Mouse (Mus musculus) megakaryocyte progenitor cell, adult 5-6 weeks (primary cell): ENCODE data around the gene Yif1b. TPM values are rescaled to one million over a fixed set of nuclear protein-coding genes. Genes with fewer than 3 reads are reported as not detected.
"Not testable (repeated sequence)": the region's sequence is repeated elsewhere in the genome, so short reads cannot be mapped to it uniquely, and the experiment has no call there.

Experiments used
- ATAC-seq: replicated peaks from 2 replicates; pipeline ENCODE4 v1.8.0; 2016; ENCODE audit warnings: mild to moderate bottlenecking, moderate TSS enrichment, inconsistent platforms; ENCODE audit not compliant: poor library complexity
- total RNA-seq, 2 experiments: library from RNA; stranded (forward) in 1 of 2; stranded (reverse) in 1 of 2; fragments of 157-497, 149-512 nt in 1 of 2; fragments of 200-1000 nt in 1 of 2; gene quantifications; 2 replicates each; pipeline versions ENCODE4 v1.2.3 to v1.2.4; 2015 to 2017

Yif1b gene
- total RNA-seq, 2 experiments from 2014 or later = 34.1 to 75.8 TPM

DNA sequence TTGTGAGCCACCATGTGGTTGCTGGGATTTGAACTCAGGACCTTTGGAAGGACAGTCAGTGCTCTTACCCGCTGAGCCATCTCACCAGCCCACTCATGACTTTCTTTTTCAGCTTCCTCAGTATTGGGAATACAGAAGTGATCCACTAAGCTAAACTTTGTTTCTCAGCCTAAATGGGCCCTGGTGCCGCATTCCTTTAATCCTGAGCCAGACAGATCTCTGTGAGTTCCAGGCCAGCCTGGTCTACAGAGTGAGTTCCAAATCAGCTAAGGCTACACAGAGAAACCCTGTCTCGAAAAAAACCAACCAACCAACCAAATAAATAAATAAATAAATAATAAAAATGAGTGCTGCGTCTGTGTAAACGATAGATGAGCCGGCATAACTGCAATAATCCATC is 533 bp upstream of the Yif1b start:
- ATAC-seq = not testable (repeated sequence)

DNA sequence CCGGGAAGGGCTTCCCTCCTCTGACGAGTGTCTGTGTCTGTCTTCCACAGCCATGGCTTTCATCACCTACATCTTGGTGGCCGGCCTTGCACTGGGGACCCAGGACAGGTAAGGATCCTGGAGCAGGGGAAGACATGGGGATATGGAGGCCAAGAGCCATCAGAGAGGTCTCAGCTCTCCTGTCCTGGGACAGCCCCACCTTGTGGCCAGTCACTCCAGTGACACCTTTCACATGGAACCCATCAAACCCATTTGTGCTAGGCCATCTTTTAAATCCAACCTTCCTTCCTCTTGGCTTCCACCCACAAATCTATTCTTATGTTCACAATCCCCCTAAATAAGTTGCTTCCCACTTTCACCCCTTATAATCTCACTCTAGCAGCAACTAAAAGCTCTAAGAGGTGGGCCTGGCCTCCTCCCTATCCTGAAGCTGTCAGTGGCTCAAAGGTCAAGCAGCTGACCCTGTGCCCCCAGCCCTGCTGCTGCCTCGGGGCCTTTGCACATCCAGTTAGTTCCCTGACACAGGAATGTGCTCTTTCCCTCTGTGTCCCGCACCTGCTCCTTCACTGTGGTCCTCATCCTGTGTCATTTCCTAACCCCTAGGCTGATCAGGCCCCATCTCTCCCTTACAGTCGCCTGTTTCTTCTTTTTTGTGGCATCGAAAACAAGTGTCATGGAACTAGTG is 6.7 kb downstream of the Yif1b start:
- ATAC-seq = peak; percentile 65

DNA sequence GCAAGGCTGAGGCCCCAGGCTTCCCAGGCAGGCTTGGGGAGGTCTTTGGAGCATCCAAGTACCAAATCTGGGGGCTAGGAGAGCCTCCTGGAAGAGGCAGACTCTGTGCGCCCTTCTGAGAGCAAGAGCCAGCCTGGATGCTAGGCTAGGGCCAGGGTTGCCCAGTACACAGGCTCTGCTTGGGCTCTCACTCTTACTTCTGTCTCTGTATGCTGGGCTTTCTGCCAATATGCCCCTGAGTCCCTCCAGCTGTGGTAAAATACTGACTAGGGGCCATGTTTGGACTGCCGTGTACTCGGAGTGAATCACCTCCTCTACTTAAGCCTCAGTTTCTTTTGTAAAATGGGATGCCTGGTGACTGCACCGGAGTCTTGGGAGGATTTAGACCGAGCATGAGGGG is 7.9 kb downstream of the Yif1b start:
- ATAC-seq = no peak

DNA sequence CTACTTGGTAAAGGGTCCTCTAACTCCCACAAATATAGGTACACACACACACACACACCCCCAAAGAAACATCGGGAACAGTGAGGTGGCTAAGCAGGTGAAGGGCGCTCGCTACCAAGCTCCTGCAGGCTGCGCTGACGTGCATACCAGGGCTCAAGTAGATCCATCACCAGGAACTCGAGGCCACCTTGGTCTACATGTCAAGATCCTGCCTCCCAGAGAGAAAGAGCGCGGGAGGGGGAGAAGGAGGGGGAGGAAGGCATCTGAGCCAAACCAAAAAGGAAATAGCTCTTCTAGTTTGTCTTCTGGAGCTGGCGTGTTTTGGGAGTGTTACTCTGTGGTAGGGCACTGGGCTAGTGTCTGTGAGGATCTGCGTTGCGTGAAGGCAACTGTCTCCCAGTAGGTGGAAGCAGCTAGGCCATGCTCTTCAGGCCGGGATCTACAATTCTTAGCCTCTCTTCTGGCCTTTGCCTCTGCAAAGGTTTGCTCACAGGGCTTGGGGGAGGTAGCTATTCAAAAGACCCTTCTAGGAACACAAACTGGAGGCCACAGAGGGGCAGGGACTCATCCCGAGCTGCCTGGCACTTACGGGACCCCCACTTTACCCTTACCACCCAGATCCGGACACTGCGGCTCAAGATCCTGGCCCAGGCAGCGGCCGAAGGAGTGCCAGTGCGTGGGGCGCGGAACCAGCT is 8.6 kb downstream of the Yif1b start:
- no peak for ATAC-seq

DNA sequence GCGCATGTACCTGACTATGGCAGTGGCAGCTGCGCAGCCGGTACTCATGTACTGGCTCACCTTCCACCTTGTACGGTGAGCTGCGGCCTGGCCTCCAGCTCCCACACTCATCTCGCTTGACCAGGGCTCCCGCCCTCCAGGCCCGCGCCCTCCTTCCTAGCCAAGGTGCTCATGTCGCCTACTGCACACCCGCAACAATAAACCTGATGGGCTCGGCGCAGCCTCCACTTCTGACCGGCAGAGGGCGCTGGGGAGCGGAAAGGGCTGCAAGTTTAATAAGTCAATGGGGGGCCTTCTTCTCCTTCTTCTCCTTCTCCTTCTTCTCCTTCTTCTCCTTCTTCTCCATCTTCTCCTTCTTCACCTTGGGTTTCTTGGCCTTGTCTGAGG is 9.2 kb downstream of the Yif1b start:
- peak; percentile 76 for ATAC-seq

DNA sequence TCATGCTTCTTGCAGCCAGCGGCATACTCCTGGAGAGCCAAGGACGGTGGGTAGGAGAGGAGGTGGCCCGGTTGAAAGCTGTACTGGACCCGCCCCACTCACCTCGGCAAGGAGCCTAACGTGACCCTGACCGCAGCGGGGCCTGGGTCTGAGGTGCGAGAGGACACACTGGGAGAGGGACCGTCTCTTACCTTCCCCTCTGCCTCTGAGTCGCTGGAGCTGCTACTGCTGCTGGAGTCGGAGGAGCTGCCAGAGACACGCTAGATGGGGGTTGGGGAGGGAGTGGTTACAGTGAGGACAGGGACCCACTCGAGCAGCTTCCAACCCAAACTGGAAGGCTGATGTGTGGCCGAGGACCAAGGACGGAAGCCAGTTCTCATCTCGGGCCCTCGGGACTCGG is 9.6 kb downstream of the Yif1b start:
- ATAC-seq = 0 out of 2 replicates have a peak, but pooled peaks have one; percentile 7

DNA sequence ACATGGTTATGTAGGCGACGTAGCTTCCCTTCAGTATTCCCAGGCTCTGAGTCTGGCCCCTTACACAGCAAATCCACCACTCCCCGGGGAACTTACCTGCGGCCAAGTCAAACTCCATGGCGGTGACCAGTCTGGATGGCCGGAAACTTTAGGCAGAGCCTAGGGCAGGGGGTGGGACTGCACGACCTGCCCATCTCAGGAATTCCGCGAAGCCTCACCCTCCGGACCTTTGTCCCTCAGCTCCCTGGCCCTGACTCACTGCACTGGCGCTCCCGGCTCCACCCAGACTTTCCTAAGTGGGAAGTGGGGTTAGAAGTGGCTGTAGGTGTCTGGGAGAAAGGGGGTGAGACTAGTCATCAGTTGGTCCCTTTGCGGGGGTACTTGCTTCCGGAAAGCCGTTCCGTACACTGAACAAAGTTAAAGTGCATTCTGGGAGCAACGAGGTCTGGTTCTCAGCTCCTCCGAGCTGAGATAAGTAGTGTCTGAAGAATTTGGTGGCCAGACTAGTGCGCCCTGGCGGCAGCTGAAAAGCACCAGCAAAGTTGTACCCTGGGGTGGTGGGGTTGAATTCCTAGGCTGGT is 10.2 kb downstream of the Yif1b start, which contains the start of gene 2200002D01Rik:
TSS of gene 2200002D01Rik (minus strand) at position 206 of the 581 bp plus-strand sequence.
- ATAC-seq = 0 out of 2 replicates have a peak, but pooled peaks have one; percentile 30

DNA sequence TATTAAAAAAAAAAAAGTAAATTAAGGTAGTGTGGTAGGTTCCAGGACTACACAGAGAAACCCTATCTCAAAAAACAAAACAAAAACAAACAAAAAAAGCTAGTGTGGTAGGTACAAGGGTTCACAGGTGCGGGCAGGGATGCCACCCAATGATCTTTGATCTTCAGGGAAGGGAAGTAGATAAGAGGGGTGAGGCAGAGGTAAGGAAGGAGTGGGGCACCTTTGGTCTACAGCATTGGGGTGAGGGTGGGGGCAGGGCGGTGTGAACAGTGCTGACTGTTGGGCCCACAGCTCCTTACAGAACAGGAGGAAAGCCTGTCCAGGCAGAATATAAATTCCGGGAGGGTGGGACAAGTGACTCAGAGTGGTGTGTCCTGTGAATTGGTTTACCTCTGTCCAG is 13.0 kb downstream of the Yif1b start:
- ATAC-seq = no peak

DNA sequence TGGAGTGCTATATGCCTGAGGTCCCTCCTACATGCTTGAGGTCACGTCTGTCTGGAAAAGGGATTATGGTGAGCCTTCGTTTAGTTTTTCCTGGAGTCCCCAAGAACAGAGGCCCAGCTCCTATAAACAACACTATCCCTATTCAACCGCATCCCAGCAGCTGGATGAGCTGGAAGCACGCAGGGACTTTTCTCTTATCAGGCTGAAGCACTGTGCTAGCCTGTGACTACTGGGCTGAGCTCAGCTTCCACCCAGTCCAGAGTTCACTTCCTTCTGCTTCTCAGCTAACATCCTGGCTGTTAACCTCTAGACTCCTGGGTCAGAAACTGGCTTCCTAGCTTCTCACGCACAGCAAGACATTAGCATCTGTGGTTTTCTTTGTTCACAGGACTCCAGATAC is 15.7 kb downstream of the Yif1b start:
- ATAC-seq = peak; percentile 49; the same call in 1 of the 2 replicates

DNA sequence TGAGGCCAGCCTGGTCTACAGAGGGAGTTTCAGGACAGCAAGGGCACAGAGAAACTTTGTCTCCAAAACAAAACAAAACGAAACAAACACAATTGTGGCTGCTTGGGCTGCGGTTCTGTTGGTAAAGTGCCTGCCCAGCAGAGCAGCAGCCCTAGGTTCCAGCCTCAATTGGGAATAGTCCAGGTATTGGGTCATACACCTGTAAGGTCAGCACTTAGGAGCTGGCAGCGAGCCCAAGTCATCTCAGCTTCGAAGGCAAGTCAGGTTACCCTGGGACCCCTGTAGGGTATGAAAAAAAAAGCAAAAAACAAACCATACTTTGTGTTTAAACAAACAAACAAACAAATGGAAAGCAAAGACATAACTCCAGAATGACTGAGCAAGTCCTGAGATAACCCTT is 17.7 kb downstream of the Yif1b start:
- ATAC-seq = no peak

DNA sequence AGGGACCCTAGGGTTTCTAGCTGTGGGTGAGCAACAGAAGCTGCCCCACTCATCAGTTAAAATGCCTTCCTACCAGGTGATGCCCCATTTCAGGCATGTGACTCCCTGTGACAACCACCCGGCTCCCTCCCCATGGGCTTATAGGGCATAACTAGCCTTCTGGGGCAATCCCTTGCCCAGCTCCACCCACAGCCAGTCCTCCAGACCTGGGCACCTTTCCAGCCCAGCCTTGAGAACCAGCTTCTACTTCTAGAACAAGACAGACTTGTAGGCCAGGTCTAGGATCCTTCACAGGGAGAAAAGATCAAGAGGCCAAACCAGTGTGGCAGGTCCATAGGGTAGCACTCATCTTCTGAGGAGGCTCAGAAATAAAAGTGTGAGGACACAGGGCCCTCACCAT is 19.2 kb downstream of the Yif1b start:
- ATAC-seq = no peak

DNA sequence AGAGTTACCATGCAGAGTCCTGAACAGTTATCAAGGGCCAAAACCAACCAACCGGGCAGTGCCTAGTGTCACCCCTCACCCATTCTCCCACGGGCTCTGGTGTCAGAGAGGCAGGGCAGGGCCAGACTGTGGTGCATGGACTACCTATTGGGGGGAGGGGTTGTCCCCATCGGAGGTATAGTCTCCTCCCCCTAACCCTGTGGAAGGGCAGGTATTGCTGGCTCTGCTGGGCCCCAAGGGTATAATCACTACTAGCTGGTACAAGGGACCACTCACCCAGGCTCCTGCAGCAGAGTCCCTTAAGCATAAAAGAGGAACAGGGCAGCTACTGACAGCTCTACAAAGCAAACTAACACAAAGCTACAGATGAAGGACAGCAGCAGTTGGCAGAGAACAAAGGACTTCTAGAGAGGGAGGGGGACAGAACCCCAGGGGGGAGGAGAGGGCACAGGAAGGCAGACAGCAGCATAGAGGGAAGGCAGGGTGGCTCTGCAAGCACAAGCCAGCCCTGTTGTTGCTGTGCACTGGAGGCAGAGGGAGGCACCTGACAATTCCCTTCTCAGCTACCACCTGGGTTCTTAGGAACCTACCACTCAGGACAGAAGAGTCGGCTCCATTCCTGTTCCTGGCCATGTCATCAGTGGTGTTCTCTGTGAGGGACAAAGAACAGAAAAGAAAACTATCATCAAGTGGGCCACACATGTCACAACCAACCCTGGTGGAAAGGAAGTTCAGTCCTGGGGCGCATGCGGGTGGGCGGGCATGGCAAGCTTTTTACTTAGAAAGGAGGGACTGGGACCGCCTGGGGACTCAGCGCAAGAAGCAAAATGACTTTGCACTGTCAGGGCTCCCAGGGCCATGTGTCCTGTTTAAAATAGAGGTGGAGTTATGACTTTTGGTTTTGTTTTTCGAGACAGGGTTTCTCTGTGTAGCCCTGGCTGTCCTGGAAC is 21.9 kb downstream of the Yif1b start:
- ATAC-seq = no peak

DNA sequence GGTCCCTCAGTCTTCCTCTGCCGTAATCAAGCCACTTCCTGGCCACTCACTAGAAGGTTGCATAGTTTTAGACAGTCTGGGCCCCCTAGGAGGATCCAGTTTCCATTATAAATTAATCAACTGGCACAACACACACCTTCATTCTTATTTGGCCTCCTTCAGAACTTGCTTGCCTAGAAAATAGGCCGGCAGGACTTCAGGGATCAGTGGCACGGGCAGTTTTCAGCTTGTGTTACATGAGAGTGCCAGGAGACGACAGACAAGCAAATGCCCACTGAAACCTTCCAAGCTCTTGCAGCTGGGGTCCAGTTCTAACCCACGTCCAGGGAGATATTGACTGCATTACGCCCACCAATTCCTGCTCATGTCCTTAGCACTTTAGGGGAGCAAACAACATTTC is 24.0 kb downstream of the Yif1b start:
- 0 out of 2 replicates have a peak, but pooled peaks have one; percentile 14 for ATAC-seq

DNA sequence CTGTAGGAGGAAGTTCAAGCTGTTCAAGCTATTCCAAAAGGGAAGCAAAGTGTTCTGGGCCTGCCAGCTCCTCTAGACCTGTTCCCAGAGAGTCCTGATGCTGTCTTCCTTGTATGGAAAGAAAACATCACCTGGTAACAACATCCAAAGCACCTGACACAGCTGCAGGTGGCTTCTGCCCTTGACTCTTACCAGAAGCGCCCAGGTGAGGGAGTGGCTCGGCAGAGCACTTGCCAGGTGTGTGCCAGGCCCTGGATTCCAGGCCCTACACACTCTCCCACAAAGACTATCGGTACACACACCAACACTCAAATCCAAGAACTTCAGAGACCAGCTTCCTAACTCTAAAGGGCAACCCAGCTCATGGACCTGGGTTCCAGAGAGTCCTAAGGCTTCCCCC is 25.7 kb downstream of the Yif1b start:
- ATAC-seq = no peak

DNA sequence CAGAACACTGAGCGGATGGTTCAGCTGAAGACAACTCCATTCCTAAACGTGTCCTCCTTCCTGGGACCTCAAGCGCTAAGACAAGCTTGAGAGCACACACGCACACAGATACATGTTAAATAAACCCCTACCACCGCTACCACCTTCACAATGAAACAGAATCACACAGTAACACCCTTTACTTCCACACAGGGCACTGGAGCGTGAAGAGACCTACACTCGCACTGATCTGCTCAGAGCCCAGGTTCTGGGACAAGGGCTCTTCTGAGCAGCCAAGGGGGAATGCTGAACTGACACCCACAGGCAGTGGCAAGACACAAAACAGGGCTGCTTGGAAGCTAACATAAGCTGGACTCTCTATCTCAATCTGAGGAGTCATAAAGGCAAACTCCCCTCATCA is 27.5 kb downstream of the Yif1b start:
- no peak for ATAC-seq

DNA sequence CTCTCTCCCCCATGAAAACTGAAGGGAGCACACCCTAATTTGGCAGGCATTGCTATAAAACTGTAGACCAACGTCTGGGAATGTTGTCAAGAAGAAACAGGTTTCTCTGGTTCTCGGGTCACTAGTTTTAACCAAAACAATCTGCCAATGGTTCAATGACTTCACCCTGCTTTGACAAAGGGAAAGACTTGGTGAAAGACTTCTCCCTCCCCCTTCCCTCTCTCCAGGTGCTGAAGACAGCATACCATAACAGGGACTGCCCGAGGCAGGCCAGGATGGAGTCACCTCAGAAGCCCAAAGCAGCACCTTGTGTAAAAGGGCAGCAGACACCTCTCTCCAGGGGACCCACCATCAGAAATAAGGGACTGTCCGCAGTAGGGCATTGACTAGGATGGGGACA is 28.8 kb downstream of the Yif1b start:
- ATAC-seq = no peak

DNA sequence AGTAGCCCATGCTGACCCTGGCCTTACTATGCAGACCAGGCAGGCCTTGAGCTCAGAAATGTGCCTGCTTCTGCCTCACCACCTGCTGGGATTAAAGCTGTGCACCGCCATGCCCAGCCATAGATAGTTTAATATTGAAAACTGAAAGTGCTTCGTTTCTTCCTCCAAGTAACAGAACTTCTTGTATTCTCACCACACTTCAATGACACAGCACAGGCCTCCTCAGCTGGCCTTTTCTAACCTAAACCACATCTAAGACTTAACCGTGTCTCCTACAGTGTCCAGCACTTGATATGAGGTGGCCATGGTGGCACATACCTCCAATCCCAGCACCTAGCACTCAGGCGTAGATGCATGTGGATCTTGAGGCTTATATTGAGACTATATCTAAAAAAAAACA is 32.3 kb downstream of the Yif1b start:
- peak; percentile 44 for ATAC-seq

DNA sequence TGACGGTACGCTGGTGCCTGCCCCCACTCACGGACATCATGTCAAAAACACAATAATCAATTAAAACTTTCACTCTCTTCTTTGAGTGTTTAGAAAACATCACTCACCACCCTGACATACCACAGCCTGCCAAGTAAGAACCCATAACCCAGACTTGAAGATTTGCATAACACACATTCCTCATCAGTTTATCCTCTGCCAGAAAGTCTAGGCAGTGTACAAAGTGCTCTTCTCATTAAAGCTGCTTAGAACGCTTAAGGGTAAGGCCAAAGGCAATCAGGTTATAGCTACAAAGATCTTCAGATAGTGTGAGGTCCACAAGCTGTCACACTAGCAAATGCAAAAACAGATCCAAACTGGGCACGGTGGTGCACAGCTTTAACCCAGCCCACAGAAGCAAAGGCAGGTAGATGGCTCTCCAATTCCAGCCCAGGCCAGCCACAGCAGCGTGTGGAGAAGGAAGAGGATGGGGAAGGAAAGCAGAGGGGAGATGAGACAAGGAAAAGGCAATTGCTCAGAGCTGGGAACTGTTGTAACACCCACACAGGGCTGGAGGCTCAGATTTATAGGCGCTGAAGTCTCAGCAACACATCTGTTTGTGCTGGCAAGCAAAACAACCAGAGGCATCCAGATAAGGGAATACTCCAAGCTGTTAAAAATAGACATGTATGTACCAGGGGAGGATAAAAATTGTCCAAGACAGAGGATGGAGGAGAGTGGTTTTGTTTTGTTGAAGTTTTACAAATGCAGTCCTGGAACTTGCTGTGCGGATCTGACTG is 33.7 kb downstream of the Yif1b start:
- peak; percentile 65 for ATAC-seq

DNA sequence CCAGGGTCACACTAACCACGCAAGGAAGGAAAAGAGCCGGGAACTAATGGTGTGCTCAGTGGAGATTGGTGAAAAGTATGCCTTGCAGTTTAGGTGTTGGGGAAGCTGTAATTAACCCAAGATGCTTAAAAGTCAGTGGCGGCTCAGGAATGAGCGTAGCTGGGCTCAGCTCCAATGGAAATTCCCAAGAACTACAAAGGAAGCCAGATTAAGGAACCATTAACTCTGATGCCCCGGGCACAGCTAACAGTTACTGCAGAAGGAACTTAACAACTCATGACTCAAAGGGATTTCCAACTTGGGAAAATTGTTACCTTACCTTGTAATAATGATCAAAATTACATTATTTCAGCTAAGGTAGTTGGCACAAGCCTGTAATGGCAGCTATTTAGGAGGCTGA is 38.6 kb downstream of the Yif1b start:
- no peak for ATAC-seq

DNA sequence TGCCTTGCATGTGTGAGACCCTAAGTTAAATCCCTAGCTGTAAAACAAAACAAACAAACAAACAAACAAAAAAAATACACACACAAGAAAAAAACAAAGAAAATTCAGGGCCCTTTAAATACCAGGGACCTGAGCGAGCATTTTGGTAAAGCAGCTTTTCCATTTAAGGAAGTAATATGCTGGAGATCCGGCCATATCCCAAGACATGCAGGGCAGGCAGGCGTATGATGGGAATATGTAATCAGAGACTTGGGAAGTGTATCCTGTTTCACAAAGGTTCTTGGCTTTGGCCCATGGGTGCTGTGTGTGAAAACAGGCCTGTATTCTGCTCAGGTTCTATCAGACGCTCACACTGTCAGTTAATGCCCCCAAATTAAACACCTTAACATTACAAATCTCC is 39.4 kb downstream of the Yif1b start:
- no peak for ATAC-seq
